Mouse (Mus musculus): Measurements from ENCODE around the gene Swi5. TPM values are rescaled to one million over a fixed set of nuclear protein-coding genes. Genes with fewer than 3 reads are reported as not detected.
A peak's percentile ranks its signal among the peaks of the same experiment; 100 is the strongest.

Swi5 gene
- 290 and 323 TPM in 2 replicates for total RNA-seq (2014; rRNA removed)
- 407 and 445 TPM in 2 replicates for polyA plus RNA-seq (2015; fragmentation: Nextera tagmentation; extraction: Ambion mirVana)

DNA sequence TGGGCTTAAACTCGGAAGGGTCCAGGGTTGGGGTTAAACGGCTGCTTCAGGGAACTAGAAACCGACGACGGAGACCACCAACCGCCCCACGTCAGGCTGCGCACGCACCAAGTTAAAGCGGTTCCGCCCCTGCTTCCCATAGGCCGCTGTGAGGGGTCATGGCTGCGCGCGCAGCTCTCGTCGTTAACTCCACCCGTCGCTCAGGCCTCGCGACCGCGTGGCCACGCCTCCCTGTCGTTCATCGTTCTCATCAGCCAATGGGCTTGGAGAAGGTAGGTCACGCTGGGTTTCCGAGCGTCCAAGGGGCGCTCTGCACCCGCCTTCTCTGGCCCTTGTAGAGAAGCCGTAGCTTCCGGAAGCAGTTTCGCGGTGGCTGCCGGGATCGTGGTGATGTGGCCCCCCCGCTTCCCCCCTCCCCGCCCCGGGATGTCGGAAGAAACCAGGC lies at the start of gene Swi5:
TSS of gene Swi5 (minus strand) at position 153 of the 445 bp plus-strand sequence.
- H3K27ac ChIP-seq (ENCODE audit: low read depth, low read length) = peak within 1 kb of the TSS; percentile 83
- TF ChIP-seq CTCF (IDR thresholded peaks at IDR 0.05; ENCODE audit: low read depth) = no peak
- H3K4me3 ChIP-seq (ENCODE audit: low read depth, low read length) = peak within 1 kb of the TSS; percentile 85
- H3K36me3 ChIP-seq (ENCODE audit: insufficient read depth) = peaks cover 15% of the 10 kb centered on the region
- H3K4me1 ChIP-seq (ENCODE audit: insufficient read depth) = peaks cover 20% of the 10 kb centered on the region
- H3K9me3 ChIP-seq (ENCODE audit: low read length) = no peaks in the 10 kb centered on the region
- DNase-seq (peak; percentile 100), ATAC-seq (peak; percentile 99)
- H3K9ac ChIP-seq = peak within 1 kb of the TSS; percentile 85
- H3K4me2 ChIP-seq (ENCODE audit: low read depth) = peak within 1 kb of the TSS; percentile 93
- WGBS = 0% methylated on average over 40 of the region's 41 CpGs
- H3K27me3 ChIP-seq (ENCODE audit: insufficient read depth, low read length) = no peaks in the 10 kb centered on the region

DNA sequence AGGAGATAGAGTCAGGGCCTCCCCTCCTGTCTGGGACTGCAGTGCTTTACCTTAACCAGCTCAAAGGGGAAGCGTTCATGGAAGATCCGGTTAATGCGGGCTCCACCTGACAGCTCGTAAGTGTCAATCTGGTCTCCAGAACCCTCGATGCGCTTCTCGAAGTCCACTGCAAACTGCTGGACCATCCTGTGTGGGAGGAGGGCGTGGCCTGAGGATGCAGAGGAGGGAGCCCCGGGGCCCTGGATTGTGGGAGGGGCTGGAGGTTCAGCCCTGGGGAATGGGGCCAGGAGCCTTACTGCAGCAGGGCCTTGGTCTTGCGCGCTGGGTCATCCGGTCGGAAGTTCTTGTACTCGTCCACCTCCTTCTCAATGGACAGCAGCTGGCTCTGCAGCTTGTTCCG lies 48.0 kb upstream of the Swi5 start:
- Histone ChIP-seq H3K27ac (ENCODE audit: low read depth, low read length) (no peak overlapping the region), H3K36me3 (ENCODE audit: insufficient read depth) (peaks cover 62% of the 10 kb centered on the region), H3K9me3 (ENCODE audit: low read length) (no peaks in the 10 kb centered on the region), H3K4me1 (ENCODE audit: insufficient read depth) (no peaks in the 10 kb centered on the region), H3K27me3 (ENCODE audit: insufficient read depth, low read length) (no peaks in the 10 kb centered on the region), H3K4me3 (ENCODE audit: low read depth, low read length) (no peak overlapping the region), H3K9ac (no peak overlapping the region), H3K4me2 (ENCODE audit: low read depth) (no peak overlapping the region)
- DNase-seq = no peak
- ATAC-seq = no peak
- 53% methylated on average over 15 of the region's 15 CpGs for WGBS
- no peak for TF ChIP-seq CTCF (IDR thresholded peaks at IDR 0.05; ENCODE audit: low read depth)

DNA sequence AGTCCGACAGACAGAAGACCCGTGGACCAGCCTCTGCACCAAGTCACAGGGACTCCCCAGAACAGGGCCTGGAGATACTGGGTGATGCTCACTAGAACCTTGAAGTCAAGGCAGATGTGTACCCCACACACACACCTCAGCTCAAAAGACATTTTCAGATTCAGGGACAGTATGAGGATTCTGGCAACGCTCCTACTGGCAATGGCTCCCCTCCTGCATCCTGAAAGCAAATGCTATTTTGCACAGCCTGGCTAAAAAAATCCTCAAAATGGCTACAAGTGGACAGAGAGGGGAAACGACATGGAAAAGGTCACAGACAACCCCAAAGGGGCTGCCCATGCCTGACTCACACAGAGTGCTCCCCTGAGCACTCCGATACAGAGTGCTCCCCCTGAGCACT lies 44.3 kb upstream of the Swi5 start:
- no peak overlapping the region for H3K9ac ChIP-seq
- no peak overlapping the region for H3K4me2 ChIP-seq (ENCODE audit: low read depth)
- WGBS = 89% methylated on average over 5 of the region's 5 CpGs
- no peak for DNase-seq
- H3K4me1 ChIP-seq (ENCODE audit: insufficient read depth) = no peaks in the 10 kb centered on the region
- no peak overlapping the region for H3K4me3 ChIP-seq (ENCODE audit: low read depth, low read length)
- ATAC-seq = no peak
- TF ChIP-seq CTCF (IDR thresholded peaks at IDR 0.05; ENCODE audit: low read depth) = no peak
- H3K27me3 ChIP-seq (ENCODE audit: insufficient read depth, low read length) = no peaks in the 10 kb centered on the region
- H3K9me3 ChIP-seq (ENCODE audit: low read length) = no peaks in the 10 kb centered on the region
- peaks cover 40% of the 10 kb centered on the region for H3K36me3 ChIP-seq (ENCODE audit: insufficient read depth)
- H3K27ac ChIP-seq (ENCODE audit: low read depth, low read length) = no peak overlapping the region

GRCm38 (mm10) chr2:32329531-32329930 lies 41.7 kb upstream of the Swi5 start:
- Histone ChIP-seq H3K36me3 (ENCODE audit: insufficient read depth) (peaks cover 19% of the 10 kb centered on the region), H3K4me3 (ENCODE audit: low read depth, low read length) (no peak overlapping the region), H3K9me3 (ENCODE audit: low read length) (no peaks in the 10 kb centered on the region), H3K4me2 (ENCODE audit: low read depth) (no peak overlapping the region), H3K27me3 (ENCODE audit: insufficient read depth, low read length) (no peaks in the 10 kb centered on the region), H3K4me1 (ENCODE audit: insufficient read depth) (no peaks in the 10 kb centered on the region), H3K9ac (no peak overlapping the region), H3K27ac (ENCODE audit: low read depth, low read length) (no peak overlapping the region)
- ATAC-seq (no peak), DNase-seq (no peak)
- no peak for TF ChIP-seq CTCF (IDR thresholded peaks at IDR 0.05; ENCODE audit: low read depth)
- 56% methylated on average over 6 of the region's 6 CpGs for WGBS

DNA sequence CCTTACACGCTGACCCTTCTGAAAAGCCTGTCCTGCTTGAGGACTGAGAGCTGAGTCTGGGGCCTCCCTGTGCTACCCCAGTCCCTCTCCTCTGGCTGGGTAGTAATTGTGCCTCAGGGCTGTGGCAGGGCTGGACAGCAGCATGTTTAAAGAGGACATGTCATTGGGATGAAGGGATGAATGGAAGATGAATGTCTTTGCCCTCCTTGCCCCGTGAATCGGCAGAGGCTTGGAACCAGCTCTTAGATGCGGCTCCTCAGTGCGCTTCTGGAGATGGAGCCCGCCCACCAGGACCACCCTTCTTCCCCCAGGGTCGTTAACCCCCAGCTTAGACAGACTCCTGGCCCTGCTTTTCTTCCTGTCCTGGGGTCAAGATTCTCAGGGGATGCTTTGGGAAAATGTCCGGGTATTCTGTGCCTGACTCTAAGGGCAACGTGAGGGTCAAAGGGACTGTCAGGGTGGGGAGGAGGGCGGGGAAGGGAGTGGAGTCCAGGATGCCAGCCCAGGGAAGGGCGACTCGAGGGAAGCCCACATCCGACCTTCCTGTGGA lies 41.1 kb upstream of the Swi5 start:
- DNase-seq (no peak), ATAC-seq (no peak)
- Histone ChIP-seq H3K4me3 (ENCODE audit: low read depth, low read length) (no peak overlapping the region), H3K36me3 (ENCODE audit: insufficient read depth) (peaks cover 15% of the 10 kb centered on the region), H3K4me1 (ENCODE audit: insufficient read depth) (no peaks in the 10 kb centered on the region), H3K27me3 (ENCODE audit: insufficient read depth, low read length) (no peaks in the 10 kb centered on the region), H3K9ac (no peak overlapping the region), H3K9me3 (ENCODE audit: low read length) (no peaks in the 10 kb centered on the region), H3K4me2 (ENCODE audit: low read depth) (no peak overlapping the region), H3K27ac (ENCODE audit: low read depth, low read length) (no peak overlapping the region)
- TF ChIP-seq CTCF (IDR thresholded peaks at IDR 0.05; ENCODE audit: low read depth) = no peak
- WGBS = 43% methylated on average over 13 of the region's 13 CpGs

DNA sequence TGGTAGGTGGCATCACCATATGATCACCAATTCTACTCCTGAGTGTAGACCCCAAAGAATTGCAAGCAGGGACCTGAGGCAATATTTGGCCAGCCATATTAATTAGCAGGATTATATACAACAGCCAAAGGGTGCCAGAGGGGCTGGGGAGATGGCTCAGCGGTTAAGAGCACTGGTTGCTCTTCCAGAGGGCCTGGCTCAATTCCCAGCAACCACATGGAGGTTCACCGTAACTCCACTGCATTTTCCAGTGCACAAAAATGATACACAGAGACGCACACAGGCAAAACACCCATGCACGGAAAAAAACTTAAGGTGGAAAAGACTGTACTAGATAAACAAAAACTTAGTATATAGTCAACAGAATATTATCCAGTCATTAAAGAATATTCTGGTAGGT lies 39.3 kb upstream of the Swi5 start:
- Histone ChIP-seq H3K36me3 (ENCODE audit: insufficient read depth) (peaks cover 13% of the 10 kb centered on the region), H3K27me3 (ENCODE audit: insufficient read depth, low read length) (no peaks in the 10 kb centered on the region), H3K4me1 (ENCODE audit: insufficient read depth) (no peaks in the 10 kb centered on the region), H3K4me2 (ENCODE audit: low read depth) (no peak overlapping the region), H3K9ac (no peak overlapping the region), H3K27ac (ENCODE audit: low read depth, low read length) (no peak overlapping the region), H3K4me3 (ENCODE audit: low read depth, low read length) (no peak overlapping the region), H3K9me3 (ENCODE audit: low read length) (no peaks in the 10 kb centered on the region)
- DNase-seq (no peak), ATAC-seq (no peak)
- WGBS = 55% methylated on average over 4 of the region's 4 CpGs
- TF ChIP-seq CTCF (IDR thresholded peaks at IDR 0.05; ENCODE audit: low read depth) = no peak

DNA sequence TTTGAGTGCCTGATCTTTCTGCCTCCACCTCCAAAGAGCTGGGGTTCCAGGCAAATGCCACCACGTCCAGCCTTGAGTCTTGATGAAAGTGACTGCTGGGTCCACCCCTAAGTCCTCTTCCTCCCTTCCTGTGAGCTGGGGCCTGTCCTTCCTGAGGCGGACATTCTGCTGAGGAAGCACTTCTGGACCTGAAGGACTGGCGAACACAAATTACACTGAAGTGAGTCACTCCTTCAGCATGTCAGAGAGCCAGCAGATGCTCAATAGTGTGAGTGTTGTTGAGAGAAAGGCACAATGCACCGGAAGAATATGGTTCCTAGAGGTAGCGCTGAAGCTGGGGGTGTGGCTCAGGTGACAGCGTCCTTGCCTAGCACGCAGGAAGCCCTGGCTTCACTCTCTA lies 37.5 kb upstream of the Swi5 start:
- no peaks in the 10 kb centered on the region for H3K9me3 ChIP-seq (ENCODE audit: low read length)
- no peak overlapping the region for H3K9ac ChIP-seq
- no peak overlapping the region for H3K27ac ChIP-seq (ENCODE audit: low read depth, low read length)
- TF ChIP-seq CTCF (IDR thresholded peaks at IDR 0.05; ENCODE audit: low read depth) = no peak
- H3K4me1 ChIP-seq (ENCODE audit: insufficient read depth) = no peaks in the 10 kb centered on the region
- H3K36me3 ChIP-seq (ENCODE audit: insufficient read depth) = peaks cover 21% of the 10 kb centered on the region
- H3K4me2 ChIP-seq (ENCODE audit: low read depth) = no peak overlapping the region
- H3K4me3 ChIP-seq (ENCODE audit: low read depth, low read length) = no peak overlapping the region
- DNase-seq (no peak), ATAC-seq (no peak)
- no peaks in the 10 kb centered on the region for H3K27me3 ChIP-seq (ENCODE audit: insufficient read depth, low read length)
- whole genome bisulfite sequencing = 77% methylated on average over 7 of the region's 7 CpGs
